Mouse (Mus musculus) liver, adult 10 weeks (tissue): ENCODE results near the gene Btbd35f13. TPM values are rescaled to one million over a fixed set of nuclear protein-coding genes. Genes with fewer than 3 reads are reported as not detected.

Source experiments
- polyA plus RNA-seq: library from polyadenylated mRNA; stranded (reverse); fragments of 350-450 nt; fragmentation: Illumina TruSeq; extraction: RNeasy Lipid Tissue Mini Kit (QIAGEN cat#74804); gene quantifications from one replicate; pipeline ENCODE4 v1.2.3, GENCODE M21; 2014; ENCODE audit warnings: low read depth, low replicate concordance

The Btbd35f13 gene
- not detected for polyA plus RNA-seq

GRCm38 (mm10) chrX:33656872-33657271 lies at the start of gene Btbd35f13:
Gene Btbd35f13 (plus strand): TSS chrX:33657172.

GRCm38 (mm10) chrX:33702249-33702648 lies 45.3 kb downstream of the Btbd35f13 start, which contains the start of gene Btbd35f14:
Gene Btbd35f14 (minus strand): TSS chrX:33702349.

Other genes with a start within 250 kb of the Btbd35f13 start
- gene Btbd35f15, start 79.9 kb upstream of the Btbd35f13 start, polyA plus RNA-seq = not detected
- not detected for gene Btbd35f14, start 45.2 kb downstream of the Btbd35f13 start, polyA plus RNA-seq